Mouse (Mus musculus) midbrain, embryonic 11.5 days (tissue): ENCODE measurements around the gene Fdps. TPM values are rescaled to one million over a fixed set of nuclear protein-coding genes. Genes with fewer than 3 reads are reported as not detected.

Experiments
- ATAC-seq: fragments of 200-750 bp; cut with Nextera tagmentation; 2 replicates; pipeline ENCODE4 v1.8.0; 2017; ENCODE audit warnings: moderate TSS enrichment, moderate library complexity; ENCODE audit not compliant: low FRiP score
- DNase-seq: peaks from one replicate; pipeline ENCODE4 v3.0.0; 2015; ENCODE audit warnings: low spot score; ENCODE audit errors: missing footprints
- H3K27ac ChIP-seq: fragments of 300-500 bp; sonication (generic); 2 replicates; pipeline ENCODE4 v1.5.1; 2014; ENCODE audit warnings: low read depth, low read length
- H3K27me3 ChIP-seq: fragments of 300-500 bp; sonication (generic); 2 replicates; pipeline ENCODE4 v1.6.1; 2014; ENCODE audit warnings: mild to moderate bottlenecking, low read length, moderate library complexity, mixed read lengths; ENCODE audit not compliant: control insufficient read depth, insufficient read depth
- H3K36me3 ChIP-seq: fragments of 300-500 bp; sonication (generic); 2 replicates; pipeline ENCODE4 v1.6.1; 2014; ENCODE audit warnings: mild to moderate bottlenecking, low read length, moderate library complexity, mixed read lengths; ENCODE audit not compliant: control insufficient read depth, insufficient read depth
- H3K4me1 ChIP-seq: fragments of 300-500 bp; sonication (generic); 2 replicates; pipeline ENCODE4 v1.6.1; 2014; ENCODE audit warnings: low read length; ENCODE audit not compliant: control insufficient read depth, insufficient read depth
- H3K4me2 ChIP-seq: fragments of 300-500 bp; sonication (generic); 2 replicates; pipeline ENCODE4 v1.6.1; 2014; ENCODE audit warnings: mild to moderate bottlenecking, moderate library complexity
- H3K4me3 ChIP-seq: fragments of 300-500 bp; sonication (generic); 2 replicates; pipeline ENCODE4 v1.5.1; 2014; ENCODE audit warnings: low read depth, low read length
- H3K9ac ChIP-seq: fragments of 300-500 bp; sonication (generic); 2 replicates; pipeline ENCODE4 v1.6.1; 2014; ENCODE audit warnings: low read length
- H3K9me3 ChIP-seq: fragments of 300-500 bp; sonication (generic); 2 replicates; pipeline ENCODE4 v1.6.1; 2016; ENCODE audit warnings: low read length; ENCODE audit not compliant: control insufficient read depth
- WGBS: fragments of 180-500 bp; shearing (Covaris S2); extraction: QIAGEN DNeasy Blood & Tissue Kit; methylation state at CpG from one replicate; pipeline ENCODE4 v1.1.7; 2014; 5-methylcytosine and 5-hydroxymethylcytosine counted together
- polyA plus RNA-seq: library from polyadenylated mRNA; unstranded; fragments of >200 nt; fragmentation: Nextera tagmentation; extraction: Ambion mirVana; gene quantifications from 2 replicates; pipeline ENCODE4 v1.2.1, GENCODE M21; 2014

The Fdps gene
- polyA plus RNA-seq, 1 experiment from 2014 or later, result 342 TPM

GRCm38 (mm10) chr3:89108146-89108545 lies 6.4 kb upstream of the Fdps start:
- ATAC-seq (no peak), DNase-seq (no peak)
- H3K4me3 ChIP-seq, result no peak overlapping the region
- 67% methylated on average over 1 of the region's 1 CpGs for WGBS
- no peak overlapping the region for H3K27ac ChIP-seq
- H3K4me2 ChIP-seq, result no peak overlapping the region
- no peaks in the 10 kb centered on the region for H3K27me3 ChIP-seq
- no peaks in the 10 kb centered on the region for H3K4me1 ChIP-seq
- H3K36me3 ChIP-seq, result no peaks in the 10 kb centered on the region
- H3K9me3 ChIP-seq, result no peaks in the 10 kb centered on the region
- H3K9ac ChIP-seq, result no peak overlapping the region

DNA sequence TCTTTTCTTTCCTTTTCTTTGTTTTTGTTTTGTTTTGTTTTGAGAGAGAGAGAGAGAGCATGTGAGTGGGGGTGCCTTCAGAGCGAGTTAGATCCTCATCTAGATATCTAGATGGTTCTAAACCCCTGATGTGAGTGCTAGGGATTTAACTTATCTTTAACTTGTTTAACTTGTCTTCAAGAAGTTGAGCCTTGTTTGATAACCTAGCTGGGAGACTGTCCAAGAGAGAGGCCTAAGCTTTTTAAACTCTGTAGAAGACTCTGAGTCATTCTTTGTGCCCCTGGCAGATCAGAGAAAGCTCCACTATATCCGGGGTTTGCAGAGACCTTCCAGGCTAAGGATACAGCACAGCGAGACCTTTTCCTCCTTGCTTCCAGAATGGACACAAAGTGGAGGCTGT lies 5.8 kb upstream of the Fdps start:
- no peak overlapping the region for H3K4me3 ChIP-seq
- 75% methylated on average over 3 of the region's 3 CpGs for WGBS
- ATAC-seq, result no peak

DNA sequence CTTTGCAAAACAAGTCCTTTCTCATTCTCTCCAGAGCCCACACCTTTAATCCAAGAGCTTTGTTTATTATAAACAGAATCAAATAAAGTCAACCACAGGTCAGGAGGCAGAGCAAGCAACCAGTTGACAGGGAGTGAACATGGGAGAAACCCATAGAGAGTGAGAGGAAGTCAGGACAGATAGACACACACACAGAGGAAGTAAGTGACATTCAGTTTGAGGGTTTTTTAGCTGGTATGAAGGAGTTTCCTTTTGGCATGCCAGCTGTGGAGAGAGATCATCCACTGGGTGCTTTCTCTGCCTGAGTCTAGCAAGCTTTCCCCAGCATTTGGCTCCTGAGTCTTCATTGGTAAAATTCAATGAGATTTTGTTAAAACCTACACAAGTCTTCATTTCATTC lies 5.1 kb upstream of the Fdps start:
- H3K9ac ChIP-seq, result no peak overlapping the region
- H3K27ac ChIP-seq, result no peak overlapping the region
- DNase-seq (no peak), ATAC-seq (no peak)
- no peaks in the 10 kb centered on the region for H3K27me3 ChIP-seq
- H3K4me3 ChIP-seq, result no peak overlapping the region
- no peaks in the 10 kb centered on the region for H3K36me3 ChIP-seq
- no peaks in the 10 kb centered on the region for H3K9me3 ChIP-seq
- no peaks in the 10 kb centered on the region; the same call in 1 of the 2 replicates for H3K4me1 ChIP-seq
- no peak overlapping the region for H3K4me2 ChIP-seq

More for the DNA sequence above, 5.8 kb upstream of the Fdps start:
- no peaks in the 10 kb centered on the region for H3K9me3 ChIP-seq
- H3K9ac ChIP-seq, result no peak overlapping the region
- H3K27ac ChIP-seq, result no peak overlapping the region
- H3K4me2 ChIP-seq, result no peak overlapping the region
- H3K36me3 ChIP-seq, result no peaks in the 10 kb centered on the region
- H3K4me1 ChIP-seq, result no peaks in the 10 kb centered on the region; the same call in 1 of the 2 replicates
- no peaks in the 10 kb centered on the region for H3K27me3 ChIP-seq
- DNase-seq, result no peak

DNA sequence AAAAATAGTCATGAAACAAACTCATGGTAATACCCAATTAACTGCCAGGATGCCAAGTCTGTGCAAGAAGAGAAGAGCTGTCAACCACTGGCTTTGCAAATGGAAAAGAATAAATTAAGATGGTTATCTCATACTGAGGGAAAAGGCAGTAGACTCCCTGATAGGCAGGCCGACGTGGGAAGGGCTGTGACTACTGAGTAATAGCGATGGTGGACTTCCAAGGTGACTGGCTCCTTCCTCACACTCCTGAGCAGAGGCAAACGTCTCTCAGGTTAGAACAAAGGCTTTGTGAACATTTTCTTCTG lies 1.5 kb upstream of the Fdps start:
- no peak for ATAC-seq
- Histone ChIP-seq H3K27me3 (no peaks in the 10 kb centered on the region), H3K4me1 (peaks cover 18% of the 10 kb centered on the region), H3K4me2 (no peak overlapping the region), H3K36me3 (peaks cover 3% of the 10 kb centered on the region; the same call in 1 of the 2 replicates), H3K4me3 (no peak overlapping the region), H3K9ac (no peak overlapping the region), H3K27ac (no peak overlapping the region), H3K9me3 (no peaks in the 10 kb centered on the region)
- WGBS, result 79% methylated on average over 4 of the region's 4 CpGs
- DNase-seq, result no peak

- no peak overlapping the region; the same call in 1 of the 2 replicates for H3K9ac ChIP-seq
- no peak for ATAC-seq
- peak overlapping the region; percentile 40 for H3K4me2 ChIP-seq
- H3K36me3 ChIP-seq, result peaks cover 3% of the 10 kb centered on the region; the same call in 1 of the 2 replicates
- H3K9me3 ChIP-seq, result no peaks in the 10 kb centered on the region
- H3K4me3 ChIP-seq, result peak overlapping the region; percentile 87; the same call in 1 of the 2 replicates
- peak overlapping the region; percentile 60; the same call in 1 of the 2 replicates for H3K27ac ChIP-seq
- H3K4me1 ChIP-seq, result peaks cover 18% of the 10 kb centered on the region
- H3K27me3 ChIP-seq, result no peaks in the 10 kb centered on the region
- no peak for DNase-seq
- 61% methylated on average over 12 of the region's 12 CpGs for WGBS
Observed at GRCm38 (mm10) chr3:89102495-89103290, 934 bp upstream of the Fdps start.

DNA sequence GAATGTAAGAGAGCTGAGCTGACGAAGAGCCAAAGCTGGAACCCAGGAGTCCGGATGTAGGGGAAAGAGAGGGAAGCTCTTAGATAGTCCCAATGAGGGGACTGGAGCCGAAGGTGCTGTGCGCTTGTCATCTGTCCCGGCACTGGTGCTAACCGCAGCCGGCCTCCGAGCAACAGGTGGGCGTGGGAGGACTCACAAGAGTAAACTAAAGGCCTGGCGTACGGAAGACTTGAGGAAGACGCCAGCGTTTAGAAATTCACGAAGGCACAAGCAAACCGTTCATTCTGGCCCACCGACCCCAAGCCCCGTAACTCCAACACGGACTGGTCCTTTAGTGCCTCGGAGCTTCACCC lies 324 bp downstream of the Fdps start:
- under 1% methylated on average over 19 of the region's 19 CpGs for WGBS
- Histone ChIP-seq H3K9ac (peak overlapping the region; percentile 81), H3K4me1 (peaks cover 18% of the 10 kb centered on the region), H3K9me3 (no peaks in the 10 kb centered on the region), H3K4me3 (peak overlapping the region; percentile 87), H3K36me3 (peaks cover 7% of the 10 kb centered on the region; the same call in 1 of the 2 replicates), H3K4me2 (peak overlapping the region; percentile 89), H3K27me3 (no peaks in the 10 kb centered on the region), H3K27ac (peak overlapping the region; percentile 48)
- peak; percentile 38 for ATAC-seq
- DNase-seq, result no peak

GRCm38 (mm10) chr3:89100811-89101210 lies 948 bp downstream of the Fdps start, which contains the start of gene Gm43738:
Gm43738 (minus strand) TSS chr3:89101099.
- no peaks in the 10 kb centered on the region for H3K27me3 ChIP-seq
- H3K27ac ChIP-seq, result peak within 1 kb of the TSS; percentile 48
- peaks cover 7% of the 10 kb centered on the region; the same call in 1 of the 2 replicates for H3K36me3 ChIP-seq
- H3K4me3 ChIP-seq, result peak within 1 kb of the TSS; percentile 87
- WGBS, result 53% methylated on average over 7 of the region's 7 CpGs
- peak within 1 kb of the TSS; percentile 81 for H3K9ac ChIP-seq
- H3K4me1 ChIP-seq, result peaks cover 18% of the 10 kb centered on the region
- H3K4me2 ChIP-seq, result peak within 1 kb of the TSS; percentile 89
- no peak for DNase-seq
- no peak for ATAC-seq
- H3K9me3 ChIP-seq, result no peaks in the 10 kb centered on the region

DNA sequence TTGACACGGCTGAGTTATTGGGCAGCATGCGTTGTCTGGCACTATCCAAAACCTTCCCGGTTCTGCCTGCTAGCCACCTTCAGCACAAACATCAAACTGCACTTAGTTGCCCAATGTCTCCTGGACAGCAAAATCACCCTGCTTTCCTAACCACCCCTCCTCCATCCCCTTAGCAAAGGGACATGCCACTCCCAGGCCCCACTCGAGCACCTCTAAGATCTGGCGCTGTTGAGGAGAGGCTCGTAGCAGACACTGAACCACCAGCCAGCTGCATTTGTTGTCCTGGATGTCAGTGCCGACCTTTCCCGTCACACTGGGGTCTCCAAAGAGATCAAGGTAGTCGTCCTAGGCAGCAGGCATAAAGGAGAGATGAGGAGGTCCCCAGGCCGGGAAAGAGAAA lies 7.7 kb downstream of the Fdps start:
- no peak for DNase-seq
- Histone ChIP-seq H3K4me2 (no peak overlapping the region), H3K4me1 (peaks cover 21% of the 10 kb centered on the region), H3K27me3 (peaks cover 20% of the 10 kb centered on the region), H3K36me3 (peaks cover 15% of the 10 kb centered on the region; the same call in 1 of the 2 replicates), H3K4me3 (no peak overlapping the region), H3K27ac (no peak overlapping the region), H3K9ac (no peak overlapping the region), H3K9me3 (no peaks in the 10 kb centered on the region)
- 91% methylated on average over 10 of the region's 10 CpGs for WGBS
- ATAC-seq, result no peak

DNA sequence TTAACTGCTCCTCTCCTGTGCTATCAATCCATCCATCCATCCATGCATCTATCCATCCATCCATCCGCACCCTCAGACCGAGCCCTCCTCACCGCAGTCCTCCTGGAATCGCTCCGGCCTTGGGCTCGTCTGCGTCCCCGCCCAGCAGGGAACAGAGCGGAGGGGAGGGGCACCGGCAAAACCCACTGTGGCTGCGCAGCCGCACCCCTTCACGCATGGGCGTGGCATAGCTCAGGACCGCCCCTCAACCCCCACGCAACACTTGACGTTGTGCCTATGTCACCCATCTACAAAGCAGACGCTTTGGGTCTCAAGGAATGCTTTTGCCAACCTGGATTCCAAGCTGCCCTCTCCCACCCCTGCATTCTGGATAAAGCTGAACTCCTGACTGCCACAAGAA lies 8.6 kb downstream of the Fdps start, which contains the start of gene Rusc1:
Gene Rusc1, minus strand, starts transcription at position 137 of the 400 bp plus-strand sequence.
- DNase-seq (peak; percentile 98), ATAC-seq (peak; percentile 76)
- Histone ChIP-seq H3K27ac (peak within 1 kb of the TSS; percentile 25; the same call in 1 of the 2 replicates), H3K4me2 (peak within 1 kb of the TSS; percentile 97), H3K9me3 (no peaks in the 10 kb centered on the region), H3K4me1 (peaks cover 21% of the 10 kb centered on the region), H3K36me3 (peaks cover 13% of the 10 kb centered on the region; the same call in 1 of the 2 replicates), H3K27me3 (peaks cover 29% of the 10 kb centered on the region), H3K9ac (peak within 1 kb of the TSS; percentile 76), H3K4me3 (peak within 1 kb of the TSS; percentile 60)
- WGBS, result under 1% methylated on average over 18 of the region's 18 CpGs
